Mouse (Mus musculus) kidney, postnatal 0 days (tissue): ENCODE measurements around the gene Lhx1. TPM values are rescaled to one million over a fixed set of nuclear protein-coding genes. Genes with fewer than 3 reads are reported as not detected.
A peak's percentile ranks its signal among the peaks of the same experiment; 100 is the strongest.

Experiments
- ATAC-seq: fragments of 200-750 bp; cut with Nextera tagmentation; replicated peaks from 2 replicates; pipeline ENCODE4 v1.8.0; 2017; ENCODE audit warnings: low read depth, moderate number of reproducible peaks, moderate TSS enrichment, moderate library complexity; ENCODE audit not compliant: low FRiP score
- DNase-seq: peaks from one replicate; pipeline ENCODE4 v3.0.0-alpha.2; 2016; ENCODE audit warnings: low spot score
- H3K27ac ChIP-seq: fragments of 300-500 bp; sonication (generic); 2 replicates; pipeline ENCODE4 v1.5.1; 2014; ENCODE audit warnings: mild to moderate bottlenecking
- H3K27me3 ChIP-seq: fragments of 300-500 bp; sonication (generic); 2 replicates; pipeline ENCODE4 v1.6.1; 2014; ENCODE audit warnings: low read length, mixed read lengths; ENCODE audit not compliant: insufficient read depth
- H3K36me3 ChIP-seq: fragments of 300-500 bp; sonication (generic); 2 replicates; pipeline ENCODE4 v1.6.1; 2014; ENCODE audit warnings: low read length, mixed read lengths; ENCODE audit not compliant: insufficient read depth
- H3K4me1 ChIP-seq: fragments of 300-500 bp; sonication (generic); replicated peaks from 2 replicates; pipeline ENCODE4 v1.6.1; 2014; ENCODE audit warnings: antibody characterized with exemption, low read length, mixed read lengths; ENCODE audit not compliant: insufficient read depth
- H3K4me2 ChIP-seq: fragments of 300-500 bp; sonication (generic); 2 replicates; pipeline ENCODE4 v1.6.1; 2014; ENCODE audit warnings: mild to moderate bottlenecking, low read length, moderate library complexity, mixed read lengths
- H3K4me3 ChIP-seq: fragments of 300-500 bp; sonication (generic); replicated peaks from 2 replicates; pipeline ENCODE4 v1.5.1; 2014; ENCODE audit warnings: low read depth, low read length
- H3K9ac ChIP-seq: fragments of 300-500 bp; sonication (generic); 2 replicates; pipeline ENCODE4 v1.6.1; 2014; ENCODE audit warnings: low read depth, low read length
- H3K9me3 ChIP-seq: fragments of 300-500 bp; sonication (generic); replicated peaks from 2 replicates; pipeline ENCODE4 v1.6.1; 2016; ENCODE audit warnings: low read length, inconsistent platforms, mixed read lengths
- CTCF ChIP-seq: IDR thresholded peaks from 2 replicates; pipeline ENCODE4 v1.5.1; 2016; ENCODE audit warnings: antibody characterized with exemption, low read depth, mild to moderate bottlenecking, moderate library complexity
- WGBS: fragments of 180-500 bp; shearing (Covaris S2); extraction: QIAGEN DNeasy Blood & Tissue Kit; methylation state at CpG from one replicate; pipeline ENCODE4 v1.1.7; 2014; 5-methylcytosine and 5-hydroxymethylcytosine counted together
- polyA plus RNA-seq: library from polyadenylated mRNA; unstranded; fragments of >200 nt; fragmentation: Nextera tagmentation; extraction: Ambion mirVana; gene quantifications from 2 replicates; pipeline ENCODE4 v1.2.1, GENCODE M21; 2015

Gene Lhx1
- polyA plus RNA-seq, 1 experiment from 2014 or later, result 28.9 TPM

DNA sequence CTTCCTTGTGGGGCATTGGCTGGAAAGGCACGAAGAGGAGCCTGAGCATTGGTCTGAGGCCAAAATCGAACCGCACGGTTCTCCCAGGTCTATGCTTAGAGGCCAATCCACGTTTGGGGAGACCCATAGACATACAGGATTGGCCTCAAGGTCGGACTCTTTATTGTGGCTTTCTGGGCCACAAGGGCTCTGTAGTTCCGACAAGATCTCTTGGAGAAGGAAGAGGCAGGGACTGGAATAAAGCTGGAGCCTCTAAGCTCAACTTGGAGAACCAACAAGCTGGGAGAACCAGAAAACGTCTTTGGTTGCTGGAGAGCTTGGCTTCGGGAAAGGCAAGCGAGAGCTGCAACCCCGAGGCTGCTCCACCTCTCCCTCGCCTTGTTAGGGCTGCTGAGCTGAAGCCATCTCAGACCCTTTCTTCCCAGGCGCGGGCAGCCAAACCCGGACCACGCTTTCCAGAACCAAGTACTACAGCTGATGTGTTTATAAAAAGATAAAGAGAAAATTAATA is 2.0 kb downstream of the Lhx1 start:
- peak overlapping the region; percentile 72 for H3K9ac ChIP-seq
- H3K4me3 ChIP-seq, result peak overlapping the region; percentile 58
- ATAC-seq (no peak), DNase-seq (no peak)
- TF ChIP-seq CTCF, result no peak
- H3K4me2 ChIP-seq, result peak overlapping the region; percentile 63
- H3K27ac ChIP-seq, result peak overlapping the region; percentile 47; the same call in 1 of the 2 replicates
- H3K9me3 ChIP-seq, result no peaks in the 10 kb centered on the region
- WGBS, result 3% methylated on average over 16 of the region's 16 CpGs
- no peaks in the 10 kb centered on the region for H3K36me3 ChIP-seq
- H3K27me3 ChIP-seq, result peaks cover 55% of the 10 kb centered on the region
- 0 out of 2 replicates have a peak, but pooled peaks cover 3% of the 10 kb centered on the region for H3K4me1 ChIP-seq

DNA sequence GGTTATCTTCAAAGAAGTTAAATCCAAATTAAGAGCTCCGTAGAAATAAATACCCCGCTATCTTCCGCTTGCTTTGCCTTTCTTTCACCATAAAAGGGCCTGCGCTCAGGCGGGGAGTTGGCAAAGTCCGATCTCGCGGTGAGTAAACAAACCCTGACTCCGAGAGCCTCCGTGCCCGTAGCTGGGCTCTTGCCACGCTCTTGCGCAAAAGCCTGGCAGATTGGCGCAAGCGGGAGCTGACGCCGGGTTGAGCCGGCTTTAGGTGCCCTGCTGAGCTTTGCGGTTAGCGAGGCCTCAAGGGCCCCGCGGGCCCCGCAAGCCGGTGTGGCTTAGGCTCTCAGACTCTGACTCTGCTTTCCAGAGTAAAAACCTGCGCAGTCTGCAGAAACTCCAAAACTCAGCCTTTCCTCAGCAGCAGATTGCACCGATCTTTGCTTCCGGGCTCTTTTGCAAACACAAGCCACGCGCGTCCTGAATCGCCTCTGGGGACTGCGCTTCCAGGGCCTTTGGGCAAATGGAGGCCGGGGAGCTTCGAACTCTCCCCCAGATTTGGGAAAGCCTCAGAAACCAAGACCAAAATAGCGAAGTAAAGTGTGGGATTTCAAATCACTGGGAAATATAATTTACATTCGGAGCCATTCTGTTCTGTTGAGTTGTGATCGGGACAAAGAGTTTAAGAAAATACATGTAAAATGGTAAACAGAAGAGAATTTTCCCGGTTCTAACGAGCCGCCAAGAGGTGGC is 2.6 kb downstream of the Lhx1 start:
- Histone ChIP-seq H3K27ac (peak overlapping the region; percentile 47), H3K4me3 (peak overlapping the region; percentile 58), H3K4me1 (0 out of 2 replicates have a peak, but pooled peaks cover 3% of the 10 kb centered on the region), H3K4me2 (peak overlapping the region; percentile 63), H3K27me3 (peaks cover 55% of the 10 kb centered on the region), H3K36me3 (no peaks in the 10 kb centered on the region), H3K9ac (peak overlapping the region; percentile 72), H3K9me3 (no peaks in the 10 kb centered on the region)
- no peak for ATAC-seq
- no peak for TF ChIP-seq CTCF
- DNase-seq, result no peak
- WGBS, result under 1% methylated on average over 40 of the region's 40 CpGs

DNA sequence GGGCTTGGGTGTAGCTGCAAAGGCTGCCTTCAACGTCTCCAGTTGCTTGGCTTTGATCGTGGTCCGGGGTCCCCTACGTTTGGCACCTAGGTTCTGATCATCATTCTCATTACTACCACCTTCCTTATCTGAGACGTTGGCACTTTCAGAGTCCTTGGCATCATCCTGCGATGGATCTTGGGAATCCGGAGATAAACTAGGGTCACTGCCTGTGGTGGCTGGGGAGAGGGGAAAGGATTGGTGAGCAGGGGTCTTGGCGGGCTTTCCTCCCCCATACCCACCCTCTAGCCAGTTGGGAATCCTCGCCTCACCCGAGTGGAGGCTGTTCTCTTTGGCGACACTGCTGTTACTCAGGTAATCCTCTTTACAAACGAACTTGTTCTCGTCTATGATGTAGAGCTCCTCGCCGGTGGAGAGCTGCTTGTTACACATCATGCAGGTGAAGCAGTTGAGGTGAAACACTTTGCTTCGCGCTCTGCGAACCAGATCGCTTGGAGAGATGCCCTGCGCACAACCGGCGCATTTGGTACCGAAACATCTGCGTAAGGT is 3.5 kb downstream of the Lhx1 start:
- Histone ChIP-seq H3K9me3 (no peaks in the 10 kb centered on the region), H3K4me2 (peak overlapping the region; percentile 63), H3K4me3 (peak overlapping the region; percentile 58), H3K36me3 (no peaks in the 10 kb centered on the region), H3K27me3 (peaks cover 55% of the 10 kb centered on the region), H3K4me1 (0 out of 2 replicates have a peak, but pooled peaks cover 3% of the 10 kb centered on the region), H3K27ac (no peak overlapping the region), H3K9ac (peak overlapping the region; percentile 72)
- ATAC-seq (no peak), DNase-seq (no peak)
- 8% methylated on average over 24 of the region's 24 CpGs for WGBS
- TF ChIP-seq CTCF, result no peak

- Histone ChIP-seq H3K27me3 (peaks cover 55% of the 10 kb centered on the region), H3K4me3 (peak overlapping the region; percentile 58), H3K36me3 (no peaks in the 10 kb centered on the region), H3K9ac (0 out of 2 replicates have a peak overlapping the region, but pooled peaks have one; percentile 72), H3K4me1 (0 out of 2 replicates have a peak, but pooled peaks cover 3% of the 10 kb centered on the region), H3K4me2 (peak overlapping the region; percentile 63), H3K27ac (no peak overlapping the region), H3K9me3 (no peaks in the 10 kb centered on the region)
- no peak for DNase-seq
- WGBS, result 9% methylated on average over 3 of the region's 3 CpGs
- TF ChIP-seq CTCF, result no peak
- ATAC-seq, result no peak
Observed at GRCm38 (mm10) chr11:84521071-84521390, 4.3 kb downstream of the Lhx1 start.

DNA sequence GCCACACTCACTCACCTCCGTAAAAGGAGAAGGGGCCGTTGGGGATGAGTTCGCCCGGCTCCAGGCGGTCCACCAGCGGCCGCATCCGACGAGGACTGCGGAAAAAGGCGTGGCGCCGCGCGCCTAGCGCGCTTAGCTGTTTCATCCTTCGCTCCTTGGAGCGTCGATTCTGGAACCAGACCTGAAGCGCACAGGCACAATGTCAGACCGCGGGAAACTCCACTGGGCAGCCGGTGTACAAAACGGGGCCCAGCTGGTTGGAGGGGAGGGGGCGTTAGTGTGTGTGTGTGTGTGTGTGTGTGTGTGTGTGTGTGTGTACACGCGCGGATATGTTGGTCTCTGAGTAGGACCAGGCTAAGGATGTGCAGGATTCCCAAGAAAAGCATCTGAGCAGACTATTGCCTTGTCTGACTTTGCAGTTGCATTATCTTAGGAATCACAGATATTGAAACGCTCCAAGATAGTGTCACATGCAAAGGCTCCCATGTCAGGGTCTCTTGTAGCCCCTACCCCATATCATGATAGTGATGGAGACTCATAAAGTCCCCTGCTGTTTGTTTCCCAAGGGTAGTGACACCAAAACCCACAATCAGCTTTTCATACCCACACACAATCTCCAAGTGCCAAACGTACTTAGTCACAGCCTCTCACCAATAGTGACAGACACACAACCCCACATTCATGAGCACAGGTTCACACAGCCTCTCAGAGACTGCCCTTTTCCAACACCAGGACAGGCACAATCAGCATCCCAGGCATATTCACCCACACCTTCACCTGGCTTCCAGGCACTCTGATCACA is 4.9 kb downstream of the Lhx1 start:
- peak overlapping the region; percentile 63 for H3K4me2 ChIP-seq
- H3K9ac ChIP-seq, result peak overlapping the region; percentile 72; the same call in 1 of the 2 replicates
- H3K36me3 ChIP-seq, result no peaks in the 10 kb centered on the region
- 3% methylated on average over 31 of the region's 31 CpGs for WGBS
- 0 out of 2 replicates have a peak, but pooled peaks cover 3% of the 10 kb centered on the region for H3K4me1 ChIP-seq
- ATAC-seq (no peak), DNase-seq (no peak)
- TF ChIP-seq CTCF, result no peak
- no peaks in the 10 kb centered on the region for H3K9me3 ChIP-seq
- peak overlapping the region; percentile 58 for H3K4me3 ChIP-seq
- H3K27me3 ChIP-seq, result peaks cover 55% of the 10 kb centered on the region
- no peak overlapping the region for H3K27ac ChIP-seq
